Mouse (Mus musculus) left cerebral cortex, postnatal 4 days (tissue): ENCODE measurements around the gene Adam23. TPM values are rescaled to one million over a fixed set of nuclear protein-coding genes. Genes with fewer than 3 reads are reported as not detected.
"Not testable (repeated sequence)": the region's sequence is repeated elsewhere in the genome, so short reads cannot be mapped to it uniquely, and the experiment has no call there.

ENCODE experiments used
- DNase-seq: peaks from one replicate; pipeline ENCODE4 v3.0.0-alpha.2; 2022
- intact Hi-C: fragments of 180-260 bp; cut with DNase I; formaldehyde crosslinking; loops from one replicate; pipeline ENCODE4 v1.15.1; 2025
- total RNA-seq, 2 experiments: library from RNA; stranded (reverse); gene quantifications; 2 replicates each; pipeline ENCODE4 v1.2.3; 2021

The Adam23 gene
- total RNA-seq, 2 experiments from 2014 or later: 130 to 142 TPM

- intact Hi-C loops: no loop called here
- peak; percentile 61 for DNase-seq
These were observed 127.7 kb downstream of the Adam23 start for GRCm38 (mm10) chr1:63573432-63573831.

DNA sequence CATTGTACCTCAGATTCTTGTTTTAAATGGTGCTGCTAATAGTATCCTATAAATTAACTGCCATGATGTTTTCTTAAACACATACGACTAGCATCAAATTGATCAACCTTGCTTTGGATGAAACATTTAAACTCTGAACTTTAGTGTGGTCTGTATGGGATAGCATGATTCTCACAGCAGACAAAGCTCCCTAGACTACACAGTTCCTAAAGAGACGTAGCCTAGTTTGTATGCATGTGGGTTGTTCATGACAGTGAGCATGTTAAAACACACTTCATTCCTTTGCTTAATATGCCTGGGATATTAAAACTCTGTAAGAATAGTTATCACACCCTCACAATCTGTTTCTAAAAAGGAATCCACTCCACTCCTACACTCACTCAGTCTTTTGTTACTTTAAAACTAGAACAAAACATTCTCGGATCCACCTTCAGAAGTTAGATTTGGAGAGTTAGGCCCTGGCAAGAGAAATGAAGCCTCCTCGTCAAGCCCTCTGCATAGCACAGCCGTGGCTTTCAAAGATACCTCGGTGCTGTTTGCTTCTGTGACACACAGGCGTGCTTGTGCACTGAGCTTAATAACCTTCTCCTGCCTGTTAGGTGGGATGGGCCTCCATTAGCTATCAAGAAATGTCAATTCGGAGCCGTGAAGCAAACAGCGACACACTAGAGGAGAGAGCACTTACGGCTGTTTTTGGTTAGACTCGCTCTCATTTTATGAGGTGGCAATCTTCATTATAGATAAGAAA is 128.3 kb downstream of the Adam23 start:
- DNase-seq: no peak
- intact Hi-C loops: no loop called here

- intact Hi-C loops: no loop called here
- no peak for DNase-seq
These were observed 131.1 kb downstream of the Adam23 start for GRCm38 (mm10) chr1:63576803-63577202.

GRCm38 (mm10) chr1:63579153-63579552 is 133.5 kb downstream of the Adam23 start:
- intact Hi-C loops: no loop called here
- no peak for DNase-seq

GRCm38 (mm10) chr1:63586869-63587268 is 141.2 kb downstream of the Adam23 start:
- intact Hi-C loops: no loop called here
- DNase-seq: no peak

DNA sequence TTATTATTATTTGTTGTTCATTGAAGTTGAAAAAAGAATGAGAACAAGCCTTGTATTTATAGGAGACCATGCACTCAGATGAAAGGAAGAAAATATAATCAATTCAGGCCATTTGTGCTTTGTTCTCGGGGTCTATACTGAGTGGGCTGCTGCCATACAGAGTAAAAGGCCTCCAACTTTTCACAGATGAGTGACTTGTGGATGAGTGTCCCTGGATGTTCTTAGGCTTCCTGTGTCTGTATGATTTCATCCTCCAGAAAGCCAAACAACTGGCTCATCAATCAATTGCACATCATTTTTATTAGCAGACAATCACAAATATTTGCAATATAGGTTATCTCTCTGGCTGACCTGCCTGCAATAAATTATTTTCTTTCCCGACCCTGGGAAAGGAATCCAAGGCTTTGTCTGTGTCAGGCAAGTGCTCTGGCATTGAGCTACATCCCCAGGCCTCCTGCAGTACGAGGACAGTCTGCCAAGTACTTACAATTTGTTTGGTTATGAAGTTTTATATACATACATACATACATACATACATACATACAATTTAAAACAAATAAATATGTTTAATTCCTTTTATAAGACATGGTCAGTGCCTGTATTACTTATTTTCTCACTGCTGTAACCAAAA is 158.3 kb downstream of the Adam23 start:
- no peak for DNase-seq
- intact Hi-C loops: no loop called here

DNA sequence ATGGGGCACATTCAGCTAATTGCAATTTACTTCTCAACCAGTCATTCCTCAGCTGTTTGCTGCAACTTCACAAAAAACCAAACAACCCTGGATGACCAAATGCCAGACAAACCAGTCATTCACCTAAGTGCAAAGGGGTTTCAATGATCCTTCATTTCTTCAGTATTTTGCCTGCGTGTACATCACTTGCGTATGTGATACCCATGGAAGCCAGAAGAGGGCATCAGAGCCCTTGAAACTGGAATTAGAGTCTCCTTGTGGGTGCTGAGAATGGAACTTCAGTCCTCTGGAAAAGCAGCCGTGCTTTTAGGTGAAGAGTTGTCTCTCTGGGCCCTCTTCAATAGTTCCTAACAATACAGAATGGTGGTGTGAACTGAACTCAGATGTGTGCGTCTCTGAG is 163.9 kb downstream of the Adam23 start:
- intact Hi-C loops: no loop called here

GRCm38 (mm10) chr1:63614594-63614993 is 168.9 kb downstream of the Adam23 start:
- DNase-seq: peak; percentile 11
- intact Hi-C loops: no loop called here

More for the DNA sequence above, 163.9 kb downstream of the Adam23 start:
- no peak for DNase-seq

DNA sequence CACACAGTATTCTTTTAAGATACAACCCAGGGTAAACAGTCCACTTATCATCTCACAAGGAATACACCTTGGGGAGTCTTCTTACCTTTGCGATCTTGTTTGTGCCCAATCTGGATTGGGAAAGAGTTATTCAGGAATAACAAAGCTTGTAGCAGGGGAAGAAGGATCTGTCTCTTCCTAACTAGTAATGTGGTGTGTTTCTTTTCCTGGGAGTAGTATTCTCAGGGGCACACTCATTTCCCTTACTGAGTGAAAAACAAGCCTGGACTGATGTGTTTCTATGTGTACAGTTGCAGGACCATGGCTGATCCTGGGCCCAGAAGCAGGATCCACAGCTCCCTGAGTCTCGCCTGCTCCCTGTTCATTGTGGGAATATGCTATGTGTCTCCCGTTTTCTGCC is 170.0 kb downstream of the Adam23 start, which contains the start of gene Gm39653:
Gene Gm39653 (plus strand): TSS at position 301 of the 400 bp plus-strand sequence.
- intact Hi-C loops: no loop called here

GRCm38 (mm10) chr1:63628211-63628610 is 182.5 kb downstream of the Adam23 start:
- DNase-seq: peak; percentile 6
- intact Hi-C loops: no loop called here

More for the DNA sequence above, 170.0 kb downstream of the Adam23 start, which contains the start of gene Gm39653:
- no peak for DNase-seq

GRCm38 (mm10) chr1:63630390-63630789 is 184.7 kb downstream of the Adam23 start:
- DNase-seq, intact Hi-C loops: not testable (repeated sequence)

GRCm38 (mm10) chr1:63639921-63640320 is 194.2 kb downstream of the Adam23 start:
- no peak for DNase-seq

More at GRCm38 (mm10) chr1:63639921-63640320, 194.2 kb downstream of the Adam23 start:
- intact Hi-C loops: no loop called here

Other genes starting within 250 kb of the Adam23 start
- under 1 TPM; 0.50 TPM for gene Gpr1, start 231.3 kb upstream of the Adam23 start, total RNA-seq
- 10 to 100 TPM; 16.8 to 25.3 TPM for gene Zdbf2, start 172.6 kb upstream of the Adam23 start, total RNA-seq
- gene Gm39653, start 170.1 kb downstream of the Adam23 start, total RNA-seq: not detected
- not detected for gene Dytn, start 241.0 kb downstream of the Adam23 start, total RNA-seq